Mouse (Mus musculus) embryonic facial prominence, embryonic 11.5 days (tissue): ENCODE results near the gene Rap2b. TPM values are rescaled to one million over a fixed set of nuclear protein-coding genes. Genes with fewer than 3 reads are reported as not detected.

ENCODE experiments used
- ATAC-seq: fragments of 200-750 bp; cut with Nextera tagmentation; replicated peaks from 2 replicates; pipeline ENCODE4 v1.8.0; 2017; ENCODE audit warnings: low read depth; ENCODE audit not compliant: insufficient number of reproducible peaks, low FRiP score, low TSS enrichment
- DNase-seq: peaks from one replicate; pipeline ENCODE4 v3.0.0-alpha.2; 2015; ENCODE audit warnings: low spot score
- H3K27ac ChIP-seq: fragments of 300-500 bp; sonication (generic); replicated peaks from 2 replicates; pipeline ENCODE4 v1.5.1; 2014; ENCODE audit warnings: mild to moderate bottlenecking, low read depth, low read length, control low read depth
- H3K27me3 ChIP-seq: fragments of 300-500 bp; sonication (generic); 2 replicates; pipeline ENCODE4 v1.6.1; 2014; ENCODE audit warnings: mild to moderate bottlenecking, low read length, moderate library complexity, mixed read lengths; ENCODE audit not compliant: control insufficient read depth, insufficient read depth
- H3K36me3 ChIP-seq: fragments of 300-500 bp; sonication (generic); replicated peaks from 2 replicates; pipeline ENCODE4 v1.6.1; 2014; ENCODE audit warnings: low read depth, mild to moderate bottlenecking, low read length, moderate library complexity, mixed read lengths; ENCODE audit not compliant: control insufficient read depth, insufficient read depth
- H3K4me1 ChIP-seq: fragments of 300-500 bp; sonication (generic); 2 replicates; pipeline ENCODE4 v1.6.1; 2014; ENCODE audit warnings: low read length, mixed read lengths; ENCODE audit not compliant: control insufficient read depth, insufficient read depth
- H3K4me2 ChIP-seq: fragments of 300-500 bp; sonication (generic); 2 replicates; pipeline ENCODE4 v1.6.1; 2014; ENCODE audit warnings: low read depth, mild to moderate bottlenecking, control low read depth, low read length, moderate library complexity
- H3K4me3 ChIP-seq: fragments of 300-500 bp; sonication (generic); 2 replicates; pipeline ENCODE4 v1.5.1; 2014; ENCODE audit warnings: low read depth, low read length, control low read depth
- H3K9ac ChIP-seq: fragments of 300-500 bp; sonication (generic); replicated peaks from 2 replicates; pipeline ENCODE4 v1.6.1; 2014; ENCODE audit warnings: mild to moderate bottlenecking, control low read depth, low read length
- H3K9me3 ChIP-seq: fragments of 300-500 bp; sonication (generic); replicated peaks from 2 replicates; pipeline ENCODE4 v1.6.1; 2016; ENCODE audit warnings: mild to moderate bottlenecking, low read length, inconsistent platforms, mixed read lengths; ENCODE audit not compliant: control insufficient read depth
- WGBS: fragments of 180-500 bp; shearing (Covaris S2); extraction: QIAGEN DNeasy Blood & Tissue Kit; methylation state at CpG from one replicate; pipeline ENCODE4 v1.1.7; 2014; 5-methylcytosine and 5-hydroxymethylcytosine counted together
- polyA plus RNA-seq: library from polyadenylated mRNA; unstranded; fragments of >200 nt; fragmentation: Nextera tagmentation; extraction: Ambion mirVana; gene quantifications from 2 replicates; pipeline ENCODE4 v1.2.1, GENCODE M21; 2014

The Rap2b gene
- polyA plus RNA-seq, 1 experiment from 2014 or later: 14.6 TPM

DNA sequence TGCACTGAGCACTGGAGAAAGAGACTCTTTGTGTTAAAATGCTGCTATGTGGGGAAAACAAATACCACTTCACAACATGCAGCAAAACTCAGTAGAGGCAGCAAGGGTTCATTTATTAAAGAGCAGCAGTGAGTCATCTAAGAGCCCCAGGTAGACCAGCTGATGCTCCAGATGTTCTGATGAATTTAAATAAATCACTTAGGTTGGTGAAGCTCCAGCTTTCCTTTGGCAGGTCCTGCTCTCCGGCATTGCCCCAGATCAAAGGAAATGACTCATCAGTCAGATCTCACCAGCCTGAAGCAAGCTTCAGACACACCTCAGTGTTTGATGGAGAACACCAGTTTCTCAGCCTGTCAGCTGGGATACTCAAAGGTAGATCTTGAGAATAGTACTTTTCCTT lies 15.8 kb upstream of the Rap2b start:
- Histone ChIP-seq H3K27ac (no peak overlapping the region), H3K9ac (no peak overlapping the region), H3K9me3 (no peaks in the 10 kb centered on the region), H3K36me3 (no peaks in the 10 kb centered on the region), H3K4me2 (no peak overlapping the region), H3K4me3 (no peak overlapping the region), H3K27me3 (no peaks in the 10 kb centered on the region), H3K4me1 (no peaks in the 10 kb centered on the region)
- DNase-seq (peak; percentile 15), ATAC-seq (no peak)
- 44% methylated on average over 1 of the region's 1 CpGs for WGBS

DNA sequence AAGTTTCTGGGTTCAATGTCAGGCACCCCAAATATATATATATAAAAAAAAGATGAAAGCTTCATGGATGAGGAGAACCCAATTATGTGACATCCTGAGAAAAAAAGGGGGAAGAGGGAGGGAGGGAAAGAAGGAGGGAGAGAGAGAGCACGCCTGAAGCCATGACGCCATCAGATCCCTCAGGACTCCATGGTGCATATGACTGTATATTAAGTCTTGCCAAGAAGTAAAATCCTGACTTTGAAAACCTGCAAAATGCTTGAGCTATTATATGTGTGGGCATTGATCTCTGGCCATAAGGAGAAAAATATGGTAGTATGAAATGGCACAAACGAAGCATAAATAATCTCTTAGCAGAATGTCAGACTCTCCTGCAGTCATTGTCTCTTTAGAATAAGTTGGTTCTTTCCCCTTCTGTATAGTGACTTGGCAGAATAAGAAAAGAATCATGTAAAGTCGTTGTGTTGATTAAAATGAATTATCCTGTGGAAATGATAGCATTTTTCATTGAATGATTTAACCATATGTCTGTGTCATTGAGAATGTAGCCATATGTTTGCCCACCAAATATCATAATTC lies 13.3 kb upstream of the Rap2b start:
- WGBS: 74% methylated on average over 4 of the region's 4 CpGs
- no peaks in the 10 kb centered on the region for H3K4me1 ChIP-seq
- no peak for ATAC-seq
- no peaks in the 10 kb centered on the region for H3K36me3 ChIP-seq
- H3K9me3 ChIP-seq: no peaks in the 10 kb centered on the region
- H3K4me2 ChIP-seq: no peak overlapping the region
- no peak for DNase-seq
- no peak overlapping the region for H3K27ac ChIP-seq
- no peak overlapping the region for H3K9ac ChIP-seq
- H3K27me3 ChIP-seq: no peaks in the 10 kb centered on the region
- H3K4me3 ChIP-seq: no peak overlapping the region

DNA sequence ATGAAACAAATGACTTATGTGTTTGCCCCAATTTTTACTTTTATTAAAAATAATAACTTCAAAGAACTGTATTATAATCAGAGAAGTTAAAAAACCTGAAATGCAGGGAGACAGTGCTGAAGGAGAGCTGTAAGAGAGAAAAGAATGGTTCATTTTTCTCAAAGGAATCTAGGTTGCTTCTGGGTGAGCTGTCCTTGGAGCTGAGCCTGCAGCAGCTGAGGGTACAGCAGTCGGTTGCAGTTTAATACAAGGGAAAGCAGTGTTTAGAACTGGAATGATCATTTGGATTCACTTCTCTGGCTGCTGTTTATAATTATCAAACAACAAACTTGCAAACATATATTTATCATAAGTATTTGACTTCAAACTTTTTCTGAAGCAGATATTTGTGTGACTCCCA lies 12.0 kb upstream of the Rap2b start:
- Histone ChIP-seq H3K9me3 (no peaks in the 10 kb centered on the region), H3K36me3 (no peaks in the 10 kb centered on the region), H3K9ac (no peak overlapping the region), H3K27ac (no peak overlapping the region), H3K4me1 (no peaks in the 10 kb centered on the region), H3K4me3 (no peak overlapping the region), H3K27me3 (no peaks in the 10 kb centered on the region), H3K4me2 (no peak overlapping the region)
- ATAC-seq (no peak), DNase-seq (no peak)
- WGBS: 62% methylated on average over 1 of the region's 1 CpGs

- no peaks in the 10 kb centered on the region for H3K36me3 ChIP-seq
- no peak overlapping the region for H3K4me2 ChIP-seq
- no peak overlapping the region for H3K9ac ChIP-seq
- 69% methylated on average over 1 of the region's 1 CpGs for WGBS
- ATAC-seq (no peak), DNase-seq (no peak)
- H3K27me3 ChIP-seq: no peaks in the 10 kb centered on the region
- H3K4me3 ChIP-seq: no peak overlapping the region
- no peak overlapping the region for H3K27ac ChIP-seq
- no peaks in the 10 kb centered on the region for H3K4me1 ChIP-seq
- no peaks in the 10 kb centered on the region for H3K9me3 ChIP-seq
Observed at GRCm38 (mm10) chr3:61355464-61355863, 6.0 kb upstream of the Rap2b start.

- H3K36me3 ChIP-seq: no peaks in the 10 kb centered on the region
- DNase-seq (peak; percentile 12), ATAC-seq (no peak)
- H3K27ac ChIP-seq: no peak overlapping the region
- H3K4me1 ChIP-seq: no peaks in the 10 kb centered on the region
- no peaks in the 10 kb centered on the region for H3K9me3 ChIP-seq
- no peak overlapping the region for H3K9ac ChIP-seq
- 68% methylated on average over 6 of the region's 6 CpGs for WGBS
- H3K27me3 ChIP-seq: no peaks in the 10 kb centered on the region
- H3K4me3 ChIP-seq: no peak overlapping the region
- no peak overlapping the region for H3K4me2 ChIP-seq
Observed at GRCm38 (mm10) chr3:61358107-61358506, 3.3 kb upstream of the Rap2b start.

DNA sequence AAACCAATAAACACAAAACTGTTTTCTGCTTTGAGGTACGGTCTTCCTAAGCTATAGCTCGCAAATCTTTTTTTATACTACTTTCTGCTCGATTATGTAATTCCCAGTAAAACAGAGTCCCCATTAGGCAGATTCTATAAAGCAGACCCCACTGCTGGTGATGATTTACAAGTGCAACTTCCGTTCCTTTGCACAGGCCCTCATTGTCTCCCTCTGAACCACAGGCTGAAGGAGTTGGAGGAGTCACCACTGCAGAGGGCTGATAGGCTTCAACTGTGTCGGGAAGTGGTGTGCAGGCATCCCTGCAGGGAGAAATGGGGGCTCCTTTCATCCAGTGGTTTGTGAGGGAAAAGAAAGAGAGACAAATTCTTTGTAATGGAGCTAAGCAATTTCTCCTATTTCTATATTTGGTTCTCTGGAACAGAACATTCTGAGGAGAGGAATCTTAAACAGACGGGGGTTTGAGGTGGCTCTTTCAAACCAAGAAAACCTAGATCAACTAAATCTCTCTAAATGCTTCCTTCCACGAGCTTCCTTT lies 2.6 kb upstream of the Rap2b start:
- 43% methylated on average over 7 of the region's 7 CpGs for WGBS
- H3K36me3 ChIP-seq: no peaks in the 10 kb centered on the region
- ATAC-seq: no peak
- no peak overlapping the region for H3K9ac ChIP-seq
- no peak overlapping the region for H3K4me3 ChIP-seq
- H3K27ac ChIP-seq: no peak overlapping the region
- no peaks in the 10 kb centered on the region for H3K27me3 ChIP-seq
- no peaks in the 10 kb centered on the region for H3K4me1 ChIP-seq
- H3K9me3 ChIP-seq: no peaks in the 10 kb centered on the region
- no peak for DNase-seq
- no peak overlapping the region for H3K4me2 ChIP-seq

DNA sequence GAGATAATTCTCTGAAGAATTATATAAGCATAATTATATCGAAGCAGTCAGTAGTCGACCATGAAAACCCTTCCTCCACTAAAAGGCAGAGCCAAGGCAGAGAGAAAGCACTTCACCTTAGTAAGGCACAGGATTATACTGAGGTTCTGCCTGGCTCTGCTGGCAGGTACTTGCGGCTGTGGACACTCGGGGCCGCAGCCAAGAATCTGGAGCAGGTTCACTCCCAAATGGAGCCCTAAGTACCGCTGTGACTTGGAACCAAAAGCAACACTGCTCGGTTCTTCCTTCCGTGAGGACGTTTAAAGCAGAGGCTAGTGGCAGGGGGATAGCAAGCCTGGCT lies 1.4 kb downstream of the Rap2b start:
- no peaks in the 10 kb centered on the region for H3K27me3 ChIP-seq
- H3K27ac ChIP-seq: peak overlapping the region; percentile 80
- H3K9ac ChIP-seq: peak overlapping the region; percentile 41
- H3K9me3 ChIP-seq: no peaks in the 10 kb centered on the region
- H3K4me2 ChIP-seq: peak overlapping the region; percentile 52
- ATAC-seq (no peak), DNase-seq (no peak)
- H3K36me3 ChIP-seq: no peaks in the 10 kb centered on the region
- peak overlapping the region; percentile 82 for H3K4me3 ChIP-seq
- no peaks in the 10 kb centered on the region for H3K4me1 ChIP-seq
- WGBS: 4% methylated on average over 9 of the region's 9 CpGs

DNA sequence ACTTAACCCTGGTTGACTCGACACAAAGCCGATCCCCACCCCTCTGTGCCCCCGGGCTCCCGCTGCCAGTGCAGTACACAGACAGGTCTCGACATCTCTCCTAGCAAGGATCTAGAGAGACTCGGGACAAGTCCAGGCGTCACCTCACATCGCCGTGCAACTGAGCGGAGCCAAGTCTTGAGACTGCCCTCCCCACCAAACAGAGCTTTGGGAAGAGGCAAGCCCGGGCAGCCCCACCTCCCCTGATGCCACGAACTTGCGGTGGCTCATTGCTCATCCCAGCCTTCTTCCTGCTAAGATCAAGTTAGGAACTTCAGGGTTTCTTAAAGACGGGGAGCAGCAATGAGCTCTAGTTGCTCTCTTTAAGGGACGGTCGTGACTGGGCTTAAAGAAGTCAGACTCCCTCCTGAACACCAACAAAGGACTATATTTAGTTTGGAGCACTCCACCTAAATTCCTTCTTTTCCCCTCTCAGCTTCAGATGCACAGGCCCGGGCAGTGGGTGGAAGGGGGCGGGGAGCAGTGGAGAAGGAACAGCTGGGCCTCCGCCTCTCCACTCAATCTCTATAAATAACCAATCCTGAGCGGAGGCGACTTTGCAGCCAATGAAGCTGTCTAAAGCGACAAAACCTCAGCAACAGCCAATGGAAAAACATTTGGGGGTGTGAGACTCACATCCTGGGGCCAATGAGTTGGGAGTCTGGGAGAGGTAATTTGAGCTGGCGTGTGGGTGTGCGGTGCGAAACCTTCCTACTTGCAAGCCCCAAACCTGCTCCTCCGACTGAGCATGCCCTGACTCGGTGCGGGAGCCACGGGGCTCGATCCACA lies 1.9 kb downstream of the Rap2b start:
- DNase-seq (peak; percentile 98), ATAC-seq (peak; percentile 97)
- WGBS: under 1% methylated on average over 30 of the region's 30 CpGs
- Histone ChIP-seq H3K4me1 (no peaks in the 10 kb centered on the region), H3K36me3 (no peaks in the 10 kb centered on the region), H3K4me3 (peak overlapping the region; percentile 82), H3K4me2 (peak overlapping the region; percentile 70), H3K27ac (peak overlapping the region; percentile 80), H3K9ac (peak overlapping the region; percentile 41), H3K9me3 (no peaks in the 10 kb centered on the region), H3K27me3 (no peaks in the 10 kb centered on the region)
